Comparison of ENCODE assay signal across 10 mouse cellular contexts in the genomic region with DNA sequence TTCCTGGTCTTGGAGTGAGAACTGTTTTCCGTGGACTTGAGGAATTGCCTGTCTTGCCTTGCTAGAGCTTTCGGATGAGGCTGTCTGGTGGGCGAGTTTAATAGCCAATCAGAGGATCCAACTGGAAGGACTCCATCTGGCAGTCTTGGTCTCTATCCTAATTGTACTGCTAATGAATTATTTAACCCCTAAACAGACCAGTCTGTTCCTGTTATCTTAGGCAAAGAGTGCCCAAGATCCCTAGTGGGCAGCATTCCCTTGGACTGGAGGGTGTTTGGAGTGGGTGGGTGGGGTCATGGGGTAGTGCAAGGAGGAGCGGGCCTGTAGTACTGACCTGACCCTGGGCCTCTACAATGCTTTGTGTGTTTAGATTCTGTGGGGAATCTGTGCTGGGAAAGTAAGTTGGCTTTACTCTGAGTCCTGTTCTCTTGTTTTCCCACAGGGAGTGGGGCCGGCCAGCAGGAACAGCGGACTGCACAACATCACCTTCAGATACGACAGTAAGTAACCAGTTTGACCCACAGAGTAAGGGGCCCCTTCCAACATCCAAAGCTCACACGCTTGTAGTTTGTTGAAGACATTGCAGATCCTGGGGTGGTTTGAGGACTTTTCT. TPM values are rescaled to one million over a fixed set of nuclear protein-coding genes. Genes with fewer than 3 reads are reported as not detected.
DNase-seq lines count a peak whose midpoint lies in the region; ATAC-seq lines count a peak whose summit lies in the region.
"Had no signal": no experiment of that assay in that cellular context is flagged by ENCODE, and none has a peak within 500 bp of the region (broad histone marks: within the 10 kb centered on the region; RNA-seq: fewer than 3 reads in every experiment).

No protein-coding gene starts in this region.

- intact Hi-C loops in left cerebral cortex, postnatal 4 days (cut with DNase I), result no loop called here

- H3K36me3 ChIP-seq in forebrain, embryonic 13.5 days (ENCODE audit: poor library complexity, severe bottlenecking), result no peaks in the 10 kb centered on the region
- peaks cover 23% of the 10 kb centered on the region for H3K36me3 ChIP-seq in forebrain, embryonic 10.5 days (replicated peaks)
- H3K36me3 ChIP-seq in heart, embryonic 14.5 days (ENCODE audit: control insufficient read depth, insufficient read depth, low read length), result no peaks in the 10 kb centered on the region

- WGBS in forebrain, embryonic 13.5 days, result 70% methylated on average over 8 of the region's 8 CpGs
- whole genome bisulfite sequencing in forebrain, embryonic 10.5 days, result 91% methylated on average over 8 of the region's 8 CpGs
- WGBS in heart, embryonic 14.5 days, result 49% methylated on average over 8 of the region's 8 CpGs

- H3K4me2 ChIP-seq in forebrain, embryonic 13.5 days, result no peak overlapping the region
- H3K4me2 ChIP-seq in heart, embryonic 14.5 days (ENCODE audit: low read length), result peak overlapping the region; percentile 23

- H3K9me3 ChIP-seq in forebrain, embryonic 13.5 days (replicated peaks), result no peaks in the 10 kb centered on the region
- H3K9me3 ChIP-seq in forebrain, embryonic 10.5 days, result no peaks in the 10 kb centered on the region
- no peaks in the 10 kb centered on the region for H3K9me3 ChIP-seq in heart, embryonic 14.5 days (ENCODE audit: control insufficient read depth, low read length)

- peak; percentile 69 for ATAC-seq in forebrain, embryonic 13.5 days
- no peak for ATAC-seq in heart, embryonic 14.5 days (ENCODE audit: insufficient number of reproducible peaks, insufficient read depth, low FRiP score, low read depth)

- no peak overlapping the region for H3K9ac ChIP-seq in forebrain, embryonic 13.5 days
- peak overlapping the region; percentile 10; the same call in 1 of the 2 replicates for H3K9ac ChIP-seq in heart, embryonic 14.5 days (ENCODE audit: low read length)

- H3K4me3 ChIP-seq in forebrain, embryonic 13.5 days, result no peak overlapping the region
- H3K4me3 ChIP-seq in forebrain, embryonic 10.5 days, result no peak overlapping the region
- no peak overlapping the region for H3K4me3 ChIP-seq in heart, embryonic 14.5 days (ENCODE audit: control insufficient read depth in 1 of 2, insufficient read depth in 1 of 2, low read depth in 1 of 2, low read length in 2 of 2)

- H3K27me3 ChIP-seq in forebrain, embryonic 13.5 days, result no peaks in the 10 kb centered on the region
- H3K27me3 ChIP-seq in forebrain, embryonic 10.5 days (ENCODE audit: poor library complexity, severe bottlenecking), result 0 out of 2 replicates have a peak, but pooled peaks cover 13% of the 10 kb centered on the region
- H3K27me3 ChIP-seq in heart, embryonic 14.5 days (ENCODE audit: control insufficient read depth, insufficient read depth, low read length), result no peaks in the 10 kb centered on the region

- no peak overlapping the region for H3K27ac ChIP-seq in forebrain, embryonic 13.5 days
- H3K27ac ChIP-seq in forebrain, embryonic 10.5 days, result no peak overlapping the region
- H3K27ac ChIP-seq in heart, embryonic 14.5 days (replicated peaks in 1 of 2; ENCODE audit: control insufficient read depth in 1 of 2, insufficient read depth in 1 of 2, low read depth in 2 of 2, low read length in 2 of 2), result peak overlapping the region; percentile 82 to 87

- peaks cover 26% of the 10 kb centered on the region for H3K4me1 ChIP-seq in forebrain, embryonic 13.5 days
- H3K4me1 ChIP-seq in forebrain, embryonic 10.5 days, result peaks cover 52% of the 10 kb centered on the region
- H3K4me1 ChIP-seq in heart, embryonic 14.5 days (ENCODE audit: control insufficient read depth in 2 of 2, insufficient read depth in 2 of 2, low read length in 2 of 2), result peaks cover 30 to 58% of the 10 kb centered on the region in 2 experiments

- DNase-seq in forebrain, embryonic 10.5 days (ENCODE audit: extremely low spot score, low spot score), result no peak
- peak; percentile 64 for DNase-seq in left cerebral cortex, postnatal 4 days
- no peak for DNase-seq in left cerebral cortex, adult 18-20 months (ENCODE audit: low spot score in 2 of 2)
- DNase-seq in retina, embryonic 14.5 days (ENCODE audit: low spot score), result peak; percentile 58
- no peak for DNase-seq in cerebellum, adult 9-11 months
- DNase-seq in gastrocnemius, postnatal 10 days, result no peak
- DNase-seq: gastrocnemius, postnatal 25 days; lung, adult 18-20 months had no signal

RNA-seq across cellular contexts. Expression of gene Il17rd, which starts 37.3 kb away (rescaled TPM):
- 1.9 and 2.3 TPM in 2 replicates for polyA plus RNA-seq in forebrain, embryonic 13.5 days (2015; fragmentation: Nextera tagmentation; extraction: Ambion mirVana)
- polyA plus RNA-seq in forebrain, embryonic 10.5 days (2016; fragmentation: Nextera tagmentation; extraction: Ambion mirVana), result 7.4 and 9.6 TPM in 2 replicates
- 1 to 10 TPM; 4.7 to 5.4 TPM for total RNA-seq in left cerebral cortex, postnatal 4 days (2021)
- 1 to 10 TPM; 2.1 to 2.6 TPM for total RNA-seq in left cerebral cortex, adult 18-20 months (2021)
- 1.3 and 1.5 TPM in 2 replicates for polyA plus RNA-seq in heart, embryonic 14.5 days (2014; fragmentation: Nextera tagmentation; extraction: Ambion mirVana)
- total RNA-seq in gastrocnemius, postnatal 10 days (2021), result 1 to 10 TPM; 6.5 to 7.1 TPM

RNA-seq across cellular contexts. Expression of gene Arhgef3, which starts 38.7 kb away (rescaled TPM):
- 1.5 and 1.6 TPM in 2 replicates for polyA plus RNA-seq in forebrain, embryonic 13.5 days (2015; fragmentation: Nextera tagmentation; extraction: Ambion mirVana)
- polyA plus RNA-seq in forebrain, embryonic 10.5 days (2016; fragmentation: Nextera tagmentation; extraction: Ambion mirVana), result 1.6 and 2.4 TPM in 2 replicates
- 10 to 100 TPM; 20.1 to 20.9 TPM for total RNA-seq in left cerebral cortex, postnatal 4 days (2021)
- 10 to 100 TPM; 67.4 to 85.3 TPM for total RNA-seq in left cerebral cortex, adult 18-20 months (2021)
- 14.7 and 15.4 TPM in 2 replicates for polyA plus RNA-seq in heart, embryonic 14.5 days (2014; fragmentation: Nextera tagmentation; extraction: Ambion mirVana)
- 10 to 100 TPM; 15.6 to 18.1 TPM for total RNA-seq in gastrocnemius, postnatal 10 days (2021)

Comparison
In these comparisons a context has a peak if more than half of its experiments do, and no peak if none do; other contexts are left out.
1. DNase-seq: peak in left cerebral cortex, postnatal 4 days (single experiment) and retina, embryonic 14.5 days (single experiment); none in forebrain, embryonic 10.5 days (single experiment), left cerebral cortex, adult 18-20 months (0 of 2), cerebellum, adult 9-11 months (single experiment) and gastrocnemius, postnatal 10 days (single experiment).
2. H3K27ac ChIP-seq: peak in heart, embryonic 14.5 days (2 of 2); none in forebrain, embryonic 13.5 days (single experiment) and forebrain, embryonic 10.5 days (single experiment).